Mouse (Mus musculus) forebrain, embryonic 10.5 days (tissue): ENCODE measurements around the gene Vkorc1. TPM values are rescaled to one million over a fixed set of nuclear protein-coding genes. Genes with fewer than 3 reads are reported as not detected.

Source experiments
- DNase-seq: peaks from one replicate; pipeline ENCODE4 v3.0.0-alpha.2; 2017; ENCODE audit warnings: low spot score; ENCODE audit errors: extremely low spot score
- H3K27ac ChIP-seq: fragments of 300-500 bp; sonication (generic); 2 replicates; pipeline ENCODE4 v1.5.1; 2016; ENCODE audit warnings: mild to moderate bottlenecking
- H3K27me3 ChIP-seq: fragments of 300-500 bp; sonication (generic); 2 replicates; pipeline ENCODE4 v1.6.1; 2016; ENCODE audit warnings: mild to moderate bottlenecking; ENCODE audit not compliant: poor library complexity, severe bottlenecking
- H3K36me3 ChIP-seq: fragments of 300-500 bp; sonication (generic); replicated peaks from 2 replicates; pipeline ENCODE4 v1.6.1; 2016; ENCODE audit warnings: mild to moderate bottlenecking, moderate library complexity
- H3K4me1 ChIP-seq: fragments of 300-500 bp; sonication (generic); 2 replicates; pipeline ENCODE4 v1.6.1; 2016
- H3K4me3 ChIP-seq: fragments of 300-500 bp; sonication (generic); 2 replicates; pipeline ENCODE4 v1.5.1; 2016; ENCODE audit warnings: mild to moderate bottlenecking, moderate library complexity
- H3K9me3 ChIP-seq: fragments of 300-500 bp; sonication (generic); 2 replicates; pipeline ENCODE4 v1.6.1; 2016; ENCODE audit warnings: mild to moderate bottlenecking, moderate library complexity
- WGBS: fragments of 180-500 bp; shearing (Covaris S2); methylation state at CpG from one replicate; pipeline ENCODE4 v1.1.7; 2016; 5-methylcytosine and 5-hydroxymethylcytosine counted together
- polyA plus RNA-seq: library from polyadenylated mRNA; unstranded; fragments of >200 nt; fragmentation: Nextera tagmentation; extraction: Ambion mirVana; gene quantifications from 2 replicates; pipeline ENCODE4 v1.2.1, GENCODE M21; 2016

The Vkorc1 gene
- polyA plus RNA-seq, 1 experiment from 2014 or later = 32.2 TPM

DNA sequence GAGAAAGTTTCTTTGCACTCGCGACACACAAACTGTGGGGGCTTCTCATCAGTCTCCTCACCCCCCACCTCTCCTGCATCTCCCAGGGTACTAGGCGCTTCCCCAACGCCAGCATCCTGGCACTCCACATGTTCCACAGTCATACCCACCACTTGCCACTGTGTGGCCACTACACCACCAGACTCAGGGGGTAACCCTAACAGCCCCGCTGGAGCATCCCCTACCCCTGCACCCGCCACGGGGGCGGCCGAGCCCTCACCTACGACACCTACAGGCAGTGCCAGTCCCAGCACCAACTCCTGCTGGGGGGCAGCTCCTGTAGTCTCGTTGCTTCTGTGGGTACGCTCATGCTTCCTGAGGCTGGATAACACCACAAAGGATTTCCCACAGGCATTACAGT is 29.0 kb downstream of the Vkorc1 start:
- Histone ChIP-seq H3K9me3 (no peaks in the 10 kb centered on the region), H3K27ac (no peak overlapping the region), H3K4me1 (no peaks in the 10 kb centered on the region), H3K4me3 (0 out of 2 replicates have a peak overlapping the region, but pooled peaks have one; percentile 2), H3K27me3 (no peaks in the 10 kb centered on the region), H3K36me3 (peaks cover 78% of the 10 kb centered on the region)
- WGBS = 95% methylated on average over 12 of the region's 12 CpGs
- DNase-seq = no peak

DNA sequence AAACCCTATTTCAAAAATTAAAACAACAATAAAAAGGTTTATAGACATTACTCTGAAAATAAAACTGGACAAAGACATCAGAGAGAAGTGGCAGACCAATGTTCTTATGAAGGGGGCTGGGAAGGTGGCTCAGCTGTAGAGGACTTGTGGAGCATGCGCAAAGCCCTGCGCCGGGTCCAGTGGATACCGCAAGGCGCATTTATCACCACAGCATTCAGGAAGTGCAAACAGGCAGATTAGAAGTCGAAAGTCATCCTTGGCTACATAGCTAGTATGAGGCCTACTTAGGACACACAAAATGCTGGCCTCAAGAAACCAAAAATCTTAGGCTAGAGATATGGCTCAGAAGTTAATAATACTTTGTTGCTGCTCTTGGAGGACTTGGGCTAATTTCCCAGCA is 37.2 kb downstream of the Vkorc1 start:
- H3K4me3 ChIP-seq = no peak overlapping the region
- no peak overlapping the region for H3K27ac ChIP-seq
- no peak for DNase-seq
- no peaks in the 10 kb centered on the region for H3K9me3 ChIP-seq
- no peaks in the 10 kb centered on the region for H3K27me3 ChIP-seq
- no peaks in the 10 kb centered on the region for H3K4me1 ChIP-seq
- peaks cover 5% of the 10 kb centered on the region for H3K36me3 ChIP-seq
- 90% methylated on average over 6 of the region's 6 CpGs for WGBS

DNA sequence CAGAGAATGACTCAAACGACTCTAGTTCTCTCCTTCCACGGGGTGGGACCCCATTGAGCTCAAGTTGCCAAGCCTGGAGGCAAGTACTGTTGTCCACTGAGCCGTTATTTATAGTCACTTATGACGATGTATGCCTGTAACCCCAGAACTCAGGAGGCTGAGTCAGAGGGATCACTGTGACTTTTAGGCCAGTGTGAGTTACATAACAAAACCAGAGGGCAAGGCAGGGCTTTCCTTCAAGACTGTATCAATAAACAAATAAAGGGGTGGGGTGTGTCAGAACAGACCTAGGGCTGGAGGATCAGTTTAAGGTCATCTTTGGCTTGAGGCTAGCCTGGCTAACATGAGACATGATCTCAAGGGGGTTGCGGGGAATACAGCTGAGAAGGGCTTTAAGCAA is 44.5 kb downstream of the Vkorc1 start:
- H3K4me1 ChIP-seq = no peaks in the 10 kb centered on the region
- no peaks in the 10 kb centered on the region for H3K27me3 ChIP-seq
- peaks cover 15% of the 10 kb centered on the region for H3K36me3 ChIP-seq
- DNase-seq = no peak
- H3K9me3 ChIP-seq = no peaks in the 10 kb centered on the region
- H3K4me3 ChIP-seq = no peak overlapping the region
- H3K27ac ChIP-seq = no peak overlapping the region
- WGBS = 81% methylated on average over 5 of the region's 5 CpGs

DNA sequence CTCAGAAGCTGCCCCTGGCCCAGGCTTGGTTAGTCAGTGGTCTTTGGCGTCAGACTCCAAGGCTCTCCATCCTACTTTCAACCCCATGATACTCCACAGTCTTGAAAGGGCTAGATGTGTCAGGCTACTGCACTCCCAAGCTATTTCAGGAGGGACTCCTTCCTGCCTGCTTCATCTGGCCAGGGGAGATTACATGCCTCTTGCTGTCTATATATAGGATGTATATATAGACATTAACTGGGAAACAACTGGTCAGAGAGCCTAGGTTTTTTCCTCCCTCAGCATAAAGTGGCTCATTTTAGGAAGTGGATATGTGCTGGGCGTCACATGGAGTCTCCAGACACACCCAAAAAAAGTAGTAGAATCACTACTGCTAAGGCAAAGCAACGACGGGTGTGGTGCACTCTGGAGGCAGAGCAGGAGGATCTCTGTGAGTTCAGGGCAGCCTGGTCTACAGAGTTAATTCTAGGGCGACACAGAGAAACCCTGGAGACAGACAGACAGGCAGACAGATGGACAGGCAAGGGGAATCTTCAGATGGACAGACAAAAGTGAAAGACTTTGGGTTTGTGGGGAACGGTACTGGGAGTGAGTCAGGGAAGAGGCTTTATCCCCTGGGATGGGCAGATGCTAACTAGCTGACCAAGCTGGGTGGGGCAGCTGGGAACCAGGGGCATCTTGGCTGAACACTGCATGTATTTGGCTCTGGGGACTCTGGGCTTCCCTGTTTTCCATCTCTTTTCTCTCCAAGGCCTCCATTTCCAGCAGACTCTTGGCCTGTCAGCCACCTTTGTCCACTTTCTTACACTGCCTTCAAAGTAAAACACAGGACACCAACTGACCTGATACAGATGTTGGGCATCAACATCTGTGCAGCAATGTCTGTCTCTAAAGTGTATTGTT is 45.2 kb downstream of the Vkorc1 start:
- DNase-seq = no peak
- Histone ChIP-seq H3K4me3 (no peak overlapping the region), H3K36me3 (peaks cover 16% of the 10 kb centered on the region), H3K9me3 (no peaks in the 10 kb centered on the region), H3K4me1 (no peaks in the 10 kb centered on the region), H3K27ac (no peak overlapping the region), H3K27me3 (no peaks in the 10 kb centered on the region)
- whole genome bisulfite sequencing = 83% methylated on average over 6 of the region's 6 CpGs

Other genes starting within 250 kb of the Vkorc1 start
- gene Bcl7c, start 186.7 kb downstream of the Vkorc1 start, polyA plus RNA-seq = 44.5 and 50.4 TPM in 2 replicates
- gene Ctf1, start 182.9 kb downstream of the Vkorc1 start, polyA plus RNA-seq = 5.9 and 6.0 TPM in 2 replicates
- 0.33 and 0.39 TPM in 2 replicates for gene Ctf2, start 163.5 kb downstream of the Vkorc1 start, polyA plus RNA-seq
- 7.6 and 8.2 TPM in 2 replicates for gene Fbxl19, start 151.1 kb downstream of the Vkorc1 start, polyA plus RNA-seq
- 8.4 and 9.8 TPM in 2 replicates for gene Orai3, start 125.8 kb downstream of the Vkorc1 start, polyA plus RNA-seq
- gene Setd1a, start 118.9 kb downstream of the Vkorc1 start, polyA plus RNA-seq = 16.0 and 17.1 TPM in 2 replicates
- gene Gm49388, start 110.0 kb downstream of the Vkorc1 start, polyA plus RNA-seq = not detected in 2 replicates
- 5.4 and 5.8 TPM in 2 replicates for gene Hsd3b7, start 95.0 kb downstream of the Vkorc1 start, polyA plus RNA-seq
- 23.7 and 24.6 TPM in 2 replicates for gene Stx4a, start 71.3 kb downstream of the Vkorc1 start, polyA plus RNA-seq
- 5.5 and 6.1 TPM in 2 replicates for gene Stx1b, start 71.1 kb downstream of the Vkorc1 start, polyA plus RNA-seq
- 18.6 and 19.5 TPM in 2 replicates for gene Zfp646, start 19.4 kb downstream of the Vkorc1 start, polyA plus RNA-seq
- gene Zfp668, start 18.8 kb downstream of the Vkorc1 start, polyA plus RNA-seq = 39.9 and 41.8 TPM in 2 replicates
- 0.32 and 0.49 TPM in 2 replicates for gene Prss53, start 4.6 kb downstream of the Vkorc1 start, polyA plus RNA-seq
- gene Gm21974, start 163 bp downstream of the Vkorc1 start, polyA plus RNA-seq = not detected in 2 replicates
- 130 and 140 TPM in 2 replicates for gene Bckdk, start 8.5 kb upstream of the Vkorc1 start, polyA plus RNA-seq
- 47.4 and 49.0 TPM in 2 replicates for gene Kat8, start 16.9 kb upstream of the Vkorc1 start, polyA plus RNA-seq
- 5.0 and 5.9 TPM in 2 replicates for gene Prss8, start 34.5 kb upstream of the Vkorc1 start, polyA plus RNA-seq
- gene Prss36, start 51.1 kb upstream of the Vkorc1 start, polyA plus RNA-seq = 11.5 and 12.5 TPM in 2 replicates
- 362 and 407 TPM in 2 replicates for gene Fus, start 71.8 kb upstream of the Vkorc1 start, polyA plus RNA-seq
- gene Pycard, start 98.2 kb upstream of the Vkorc1 start, polyA plus RNA-seq = 6.3 and 6.6 TPM in 2 replicates
- gene Trim72, start 108.3 kb upstream of the Vkorc1 start, polyA plus RNA-seq = not detected in 2 replicates
- 0.33 and 0.40 TPM in 2 replicates for gene Itgam, start 167.0 kb upstream of the Vkorc1 start, polyA plus RNA-seq
- gene Gm49368, start 167.1 kb upstream of the Vkorc1 start, polyA plus RNA-seq = not detected in 2 replicates
- not detected in 2 replicates for gene Itgax, start 233.9 kb upstream of the Vkorc1 start, polyA plus RNA-seq